Mouse (Mus musculus) ovary, adult 18-20 months (tissue): Measurements from ENCODE around the gene Tent5d.

Experiments
- DNase-seq: peaks from one replicate; pipeline ENCODE4 v3.0.0; 2022; ENCODE audit warnings: low spot score, mixed read lengths

Tent5d gene

GRCm38 (mm10) chrX:107792290-107792689, at the start of gene Tent5d:
Gene Tent5d (plus strand): TSS chrX:107792590.
- no peak for DNase-seq

GRCm38 (mm10) chrX:107767896-107768295, 24.5 kb upstream of the Tent5d start:
- no peak for DNase-seq

- DNase-seq, result no peak
Observed at GRCm38 (mm10) chrX:107790136-107790535, 2.3 kb upstream of the Tent5d start.

- DNase-seq, result no peak
Observed at GRCm38 (mm10) chrX:107790750-107791493, 1.5 kb upstream of the Tent5d start.

- no peak for DNase-seq
Observed at GRCm38 (mm10) chrX:107795785-107796184, 3.4 kb downstream of the Tent5d start.

- DNase-seq, result no peak
Observed at GRCm38 (mm10) chrX:107796919-107797318, 4.5 kb downstream of the Tent5d start.

- DNase-seq, result no peak
Observed at GRCm38 (mm10) chrX:107812120-107812519, 19.7 kb downstream of the Tent5d start.

GRCm38 (mm10) chrX:107815502-107816217, 23.3 kb downstream of the Tent5d start:
- DNase-seq, result peak; percentile 1

GRCm38 (mm10) chrX:107816218-107816554, 23.8 kb downstream of the Tent5d start, which contains the start of gene 2610002M06Rik:
Gene 2610002M06Rik (minus strand): TSS chrX:107816334.
- DNase-seq, result peak; percentile 75

- DNase-seq, result no peak
Observed at GRCm38 (mm10) chrX:107816726-107817125, 24.3 kb downstream of the Tent5d start.

GRCm38 (mm10) chrX:107858165-107858564, 65.8 kb downstream of the Tent5d start:
- no peak for DNase-seq
